Mouse (Mus musculus): Measurements from ENCODE around the gene Aars2. TPM values are rescaled to one million over a fixed set of nuclear protein-coding genes. Genes with fewer than 3 reads are reported as not detected.

Gene Aars2
- polyA plus RNA-seq, 1 experiment from 2014 or later = 5.7 TPM

DNA sequence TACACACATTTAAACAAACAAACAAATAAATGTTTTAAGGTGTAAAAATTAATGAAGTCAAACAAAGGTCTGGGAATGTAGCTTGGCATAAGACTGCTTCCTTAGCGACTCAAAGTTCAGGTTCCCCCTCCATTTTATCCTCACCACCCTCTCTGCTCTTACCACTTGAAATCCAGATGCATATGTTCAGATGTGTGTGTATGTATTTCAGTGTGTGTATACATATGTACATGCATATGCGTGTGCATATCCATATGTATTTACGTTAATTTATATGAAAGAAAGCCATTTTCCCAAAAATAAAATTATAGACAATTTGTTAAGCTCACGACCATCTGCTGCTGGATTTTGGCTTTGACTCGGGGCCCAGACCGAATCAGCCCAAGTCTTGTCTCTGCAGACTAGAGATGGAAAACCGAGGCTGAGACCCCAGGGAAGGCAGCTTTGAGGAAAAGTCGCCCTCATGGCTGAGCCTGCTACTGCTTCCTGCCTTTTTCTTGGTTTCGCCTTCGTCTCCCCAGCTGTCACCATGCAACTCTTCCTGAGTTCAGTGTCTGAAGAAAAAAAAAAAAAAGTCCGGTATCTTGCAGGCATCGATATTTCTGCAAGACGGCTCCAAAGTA is 16.0 kb upstream of the Aars2 start:
- 49% methylated on average over 13 of the region's 13 CpGs for WGBS
- TF ChIP-seq CTCF (IDR thresholded peaks at IDR 0.05; ENCODE audit: low read depth) (no peak), EP300 (optimal IDR thresholded peaks at IDR 0.05) (no peak)

DNA sequence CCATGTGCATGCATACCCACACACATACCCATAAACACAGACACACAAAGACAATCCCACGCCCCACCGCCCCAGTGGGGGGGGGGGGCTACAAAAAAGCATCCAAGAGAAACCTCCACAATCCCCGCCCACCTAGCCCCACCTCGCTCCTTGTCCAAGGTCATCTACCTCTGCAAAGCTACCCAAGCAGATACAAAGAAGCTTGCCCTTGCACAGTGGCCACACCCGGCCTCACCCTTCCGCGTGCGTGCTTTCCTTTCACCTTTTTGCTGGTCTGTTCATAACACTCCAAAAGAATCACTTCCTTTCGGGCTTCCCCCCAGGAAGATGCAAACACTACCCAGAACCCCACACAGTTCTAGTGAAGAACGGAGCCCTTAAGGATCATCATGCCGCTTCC is 11.2 kb upstream of the Aars2 start:
- TF ChIP-seq EP300 (optimal IDR thresholded peaks at IDR 0.05) = no peak
- 55% methylated on average over 11 of the region's 11 CpGs for WGBS
- no peak overlapping the region for H3K4me3 ChIP-seq (ENCODE audit: low read depth, low read length)
- no peaks in the 10 kb centered on the region for H3K9me3 ChIP-seq (ENCODE audit: control insufficient read depth, low read length)
- no peaks in the 10 kb centered on the region for H3K36me3 ChIP-seq (ENCODE audit: control insufficient read depth, insufficient read depth, low read length)
- no peak overlapping the region for H3K4me2 ChIP-seq (replicated peaks; ENCODE audit: low read depth)
- H3K9ac ChIP-seq (ENCODE audit: low read length) = no peak overlapping the region
- peak; percentile 51; the same call in 1 of the 2 replicates for ATAC-seq (ENCODE audit: low FRiP score, low TSS enrichment)
- H3K27ac ChIP-seq (replicated peaks) = no peak overlapping the region
- H3K4me1 ChIP-seq (replicated peaks; ENCODE audit: control insufficient read depth, insufficient read depth) = no peaks in the 10 kb centered on the region
- no peaks in the 10 kb centered on the region for H3K27me3 ChIP-seq (ENCODE audit: control insufficient read depth, insufficient read depth, low read length)
- peak; percentile 54 for DNase-seq (ENCODE audit: low spot score)

More for the DNA sequence above, 16.0 kb upstream of the Aars2 start:
- no peak overlapping the region for H3K4me2 ChIP-seq (replicated peaks; ENCODE audit: low read depth)
- no peaks in the 10 kb centered on the region for H3K9me3 ChIP-seq (ENCODE audit: control insufficient read depth, low read length)
- no peaks in the 10 kb centered on the region for H3K27me3 ChIP-seq (ENCODE audit: control insufficient read depth, insufficient read depth, low read length)
- no peak overlapping the region for H3K9ac ChIP-seq (ENCODE audit: low read length)
- DNase-seq (ENCODE audit: low spot score) = no peak
- H3K4me3 ChIP-seq (ENCODE audit: low read depth, low read length) = no peak overlapping the region
- no peak overlapping the region for H3K27ac ChIP-seq (replicated peaks)
- no peaks in the 10 kb centered on the region for H3K4me1 ChIP-seq (replicated peaks; ENCODE audit: control insufficient read depth, insufficient read depth)
- ATAC-seq (ENCODE audit: low FRiP score, low TSS enrichment) = no peak
- H3K36me3 ChIP-seq (ENCODE audit: control insufficient read depth, insufficient read depth, low read length) = no peaks in the 10 kb centered on the region

DNA sequence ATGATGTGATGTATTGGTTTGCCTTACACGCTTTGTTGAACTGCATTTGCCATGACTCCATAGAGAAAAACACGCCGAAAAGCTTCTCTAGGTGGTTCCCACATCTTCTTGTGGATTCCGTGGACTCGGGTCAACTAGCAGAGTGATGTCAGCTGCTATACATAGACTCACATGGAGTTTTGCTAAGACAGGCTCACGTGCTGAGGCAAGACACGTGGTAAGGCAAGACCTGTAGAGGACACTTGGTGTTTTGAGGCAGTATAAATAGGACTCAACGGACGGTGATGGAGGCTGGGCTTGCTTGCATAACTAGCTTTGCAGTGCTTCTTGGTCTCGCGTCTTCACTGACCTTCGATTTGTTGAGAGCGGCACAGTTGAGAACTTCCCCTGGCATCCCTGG is 8.2 kb upstream of the Aars2 start:
- DNase-seq (ENCODE audit: low spot score) = no peak
- ATAC-seq (ENCODE audit: low FRiP score, low TSS enrichment) = no peak
- WGBS = 79% methylated on average over 13 of the region's 13 CpGs

DNA sequence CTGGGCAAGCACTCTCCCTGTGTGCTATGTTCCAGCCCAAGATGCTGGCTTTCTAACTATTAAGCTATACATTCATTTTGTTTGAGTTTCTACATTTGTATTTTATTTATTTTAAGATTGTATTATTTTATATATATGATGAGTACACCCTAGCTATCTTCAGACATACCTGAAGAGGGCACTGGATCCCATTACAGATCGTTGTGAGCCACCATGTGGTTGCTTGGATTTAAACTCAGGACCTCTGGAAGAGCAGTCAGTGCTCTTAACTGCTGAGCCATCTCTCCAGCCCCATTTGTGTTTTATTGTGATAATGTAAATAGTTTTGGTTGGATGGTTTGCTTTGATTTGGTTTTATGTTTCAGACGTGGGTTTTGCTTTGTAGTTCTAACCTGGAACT is 7.1 kb upstream of the Aars2 start:
- Histone ChIP-seq H3K4me1 (replicated peaks; ENCODE audit: control insufficient read depth, insufficient read depth) (no peaks in the 10 kb centered on the region), H3K27ac (replicated peaks) (no peak overlapping the region), H3K9me3 (ENCODE audit: control insufficient read depth, low read length) (no peaks in the 10 kb centered on the region), H3K27me3 (ENCODE audit: control insufficient read depth, insufficient read depth, low read length) (no peaks in the 10 kb centered on the region), H3K9ac (ENCODE audit: low read length) (no peak overlapping the region), H3K36me3 (ENCODE audit: control insufficient read depth, insufficient read depth, low read length) (no peaks in the 10 kb centered on the region), H3K4me2 (replicated peaks; ENCODE audit: low read depth) (no peak overlapping the region), H3K4me3 (ENCODE audit: low read depth, low read length) (no peak overlapping the region)
- 36% methylated on average over 2 of the region's 2 CpGs for WGBS
- DNase-seq (ENCODE audit: low spot score) (no peak), ATAC-seq (ENCODE audit: low FRiP score, low TSS enrichment) (no peak)
- TF ChIP-seq EP300 (optimal IDR thresholded peaks at IDR 0.05) (no peak), CTCF (IDR thresholded peaks at IDR 0.05; ENCODE audit: low read depth) (no peak)

More for the DNA sequence above, 8.2 kb upstream of the Aars2 start:
- Histone ChIP-seq H3K27ac (replicated peaks) (no peak overlapping the region), H3K4me1 (replicated peaks; ENCODE audit: control insufficient read depth, insufficient read depth) (no peaks in the 10 kb centered on the region), H3K27me3 (ENCODE audit: control insufficient read depth, insufficient read depth, low read length) (no peaks in the 10 kb centered on the region), H3K9me3 (ENCODE audit: control insufficient read depth, low read length) (no peaks in the 10 kb centered on the region), H3K4me3 (ENCODE audit: low read depth, low read length) (no peak overlapping the region), H3K4me2 (replicated peaks; ENCODE audit: low read depth) (no peak overlapping the region), H3K36me3 (ENCODE audit: control insufficient read depth, insufficient read depth, low read length) (no peaks in the 10 kb centered on the region), H3K9ac (ENCODE audit: low read length) (no peak overlapping the region)
- TF ChIP-seq EP300 (optimal IDR thresholded peaks at IDR 0.05) (no peak), CTCF (IDR thresholded peaks at IDR 0.05; ENCODE audit: low read depth) (no peak)

- no peaks in the 10 kb centered on the region for H3K36me3 ChIP-seq (ENCODE audit: control insufficient read depth, insufficient read depth, low read length)
- no peak for ATAC-seq (ENCODE audit: low FRiP score, low TSS enrichment)
- DNase-seq (ENCODE audit: low spot score) = no peak
- no peak overlapping the region for H3K4me2 ChIP-seq (replicated peaks; ENCODE audit: low read depth)
- H3K4me3 ChIP-seq (ENCODE audit: low read depth, low read length) = no peak overlapping the region
- 37% methylated on average over 4 of the region's 4 CpGs for WGBS
- no peaks in the 10 kb centered on the region for H3K27me3 ChIP-seq (ENCODE audit: control insufficient read depth, insufficient read depth, low read length)
- no peaks in the 10 kb centered on the region for H3K4me1 ChIP-seq (replicated peaks; ENCODE audit: control insufficient read depth, insufficient read depth)
- no peak overlapping the region for H3K27ac ChIP-seq (replicated peaks)
- TF ChIP-seq CTCF (IDR thresholded peaks at IDR 0.05; ENCODE audit: low read depth) (no peak), EP300 (optimal IDR thresholded peaks at IDR 0.05) (no peak)
- H3K9ac ChIP-seq (ENCODE audit: low read length) = no peak overlapping the region
- H3K9me3 ChIP-seq (ENCODE audit: control insufficient read depth, low read length) = no peaks in the 10 kb centered on the region
Measured at GRCm38 (mm10) chr17:45500981-45501380, 5.7 kb upstream of the Aars2 start.

DNA sequence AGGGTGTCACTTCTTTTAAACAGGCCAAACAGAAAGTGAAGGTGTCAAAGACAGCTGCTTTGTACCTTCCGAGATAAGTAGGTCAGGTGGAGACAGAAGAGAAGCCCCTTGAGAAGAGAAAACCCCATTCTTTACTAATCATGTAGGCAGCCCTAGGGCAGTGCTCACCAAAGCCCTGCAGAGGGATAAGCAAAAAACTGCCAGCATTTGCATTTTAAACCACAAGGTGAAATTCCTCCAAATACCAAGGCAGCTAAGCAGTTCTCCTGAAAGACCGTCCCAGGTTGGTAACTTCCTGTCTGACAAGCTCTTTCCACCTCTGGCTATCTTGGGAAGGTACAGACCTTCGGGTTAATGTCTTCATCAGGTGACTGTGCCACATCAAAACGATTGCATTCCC is 4.3 kb upstream of the Aars2 start:
- ATAC-seq (ENCODE audit: low FRiP score, low TSS enrichment) (no peak), DNase-seq (ENCODE audit: low spot score) (no peak)
- 44% methylated on average over 4 of the region's 4 CpGs for WGBS
- no peaks in the 10 kb centered on the region for H3K9me3 ChIP-seq (ENCODE audit: control insufficient read depth, low read length)
- no peak overlapping the region for H3K27ac ChIP-seq (replicated peaks)
- no peak overlapping the region for H3K4me3 ChIP-seq (ENCODE audit: low read depth, low read length)
- H3K4me1 ChIP-seq (replicated peaks; ENCODE audit: control insufficient read depth, insufficient read depth) = peaks cover under 1% of the 10 kb centered on the region; the same call in 1 of the 2 replicates
- no peak overlapping the region for H3K9ac ChIP-seq (ENCODE audit: low read length)
- TF ChIP-seq CTCF (IDR thresholded peaks at IDR 0.05; ENCODE audit: low read depth) (no peak), EP300 (optimal IDR thresholded peaks at IDR 0.05) (no peak)
- H3K27me3 ChIP-seq (ENCODE audit: control insufficient read depth, insufficient read depth, low read length) = no peaks in the 10 kb centered on the region
- H3K36me3 ChIP-seq (ENCODE audit: control insufficient read depth, insufficient read depth, low read length) = no peaks in the 10 kb centered on the region
- H3K4me2 ChIP-seq (replicated peaks; ENCODE audit: low read depth) = no peak overlapping the region
